Mouse (Mus musculus) CH12.LX (cell line): ENCODE measurements around the gene Abi2. TPM values are rescaled to one million over a fixed set of nuclear protein-coding genes. Genes with fewer than 3 reads are reported as not detected.

Experiments
- DNase-seq: peaks from one replicate; pipeline ENCODE4 v3.0.0-alpha.2; 2013; ENCODE audit errors: extremely low read depth
- H3K27ac ChIP-seq: 2 replicates; pipeline ENCODE4 v1.5.1; 2012; ENCODE audit warnings: low read depth, mild to moderate bottlenecking, control low read depth, moderate library complexity; ENCODE audit not compliant: insufficient read depth
- H3K27me3 ChIP-seq: replicated peaks from 2 replicates; pipeline ENCODE3; 2012; ENCODE audit warnings: inconsistent platforms
- H3K36me3 ChIP-seq, 2 experiments: replicated peaks in 1 of 2; 2 replicates each; pipeline versions ENCODE3 to v1.6.1; 2012; ENCODE audit warnings: inconsistent platforms in 1 of 2, low read length in 1 of 2, mild to moderate bottlenecking in 1 of 2, mixed read lengths in 1 of 2, moderate library complexity in 1 of 2; ENCODE audit not compliant: control insufficient read depth in 1 of 2, insufficient read depth in 1 of 2
- H3K4me1 ChIP-seq, 2 experiments: 2 replicates each; pipeline ENCODE4 v1.6.1; 2012; ENCODE audit warnings: inconsistent platforms in 1 of 2, moderate library complexity in 1 of 2; ENCODE audit not compliant: insufficient read depth in 2 of 2, control insufficient read depth in 1 of 2
- H3K4me2 ChIP-seq: 2 replicates; pipeline ENCODE4 v1.6.1; 2012; ENCODE audit warnings: low read depth, mild to moderate bottlenecking, control low read depth; ENCODE audit not compliant: poor library complexity, insufficient read depth, severe bottlenecking
- H3K4me3 ChIP-seq, 3 experiments: fragments of 150-350 bp in 1 of 3; sonication (generic) in 1 of 3; replicated peaks in 1 of 3; 2 replicates each; pipeline versions ENCODE3 to v1.5.1; 2011 to 2012; ENCODE audit warnings: low read depth in 2 of 3, low read length in 2 of 3, mild to moderate bottlenecking in 2 of 3, moderate library complexity in 2 of 3, control low read depth in 1 of 3, improper control_type of control experiment in 1 of 3, inconsistent platforms in 1 of 3, mixed read lengths in 1 of 3; ENCODE audit not compliant: poor library complexity in 1 of 3
- H3K79me2 ChIP-seq: replicated peaks from 2 replicates; pipeline ENCODE4 v1.6.1; 2012; ENCODE audit warnings: mild to moderate bottlenecking, moderate library complexity; ENCODE audit not compliant: control insufficient read depth, poor library complexity, insufficient read depth, severe bottlenecking; ENCODE audit errors: extremely low read depth
- H3K9ac ChIP-seq: 2 replicates; pipeline ENCODE4 v1.6.1; 2012; ENCODE audit warnings: low read depth, mild to moderate bottlenecking, control low read depth, moderate library complexity; ENCODE audit not compliant: insufficient read depth
- H3K9me3 ChIP-seq: replicated peaks from 2 replicates; pipeline ENCODE3; 2012; ENCODE audit warnings: low read length, inconsistent platforms, mixed read lengths
- CHD2 ChIP-seq: IDR thresholded peaks from 2 replicates; pipeline ENCODE4 v1.6.1; 2011; ENCODE audit warnings: low read length, improper control_type of control experiment
- CTCF ChIP-seq, 2 experiments: IDR thresholded peaks in 1 of 2; conservative IDR thresholded peaks in 1 of 2; 2 replicates each; pipeline ENCODE4 v1.5.1; 2011 to 2012; ENCODE audit warnings: low read depth in 2 of 2, low read length in 2 of 2, improper control_type of control experiment in 1 of 2, inconsistent platforms in 1 of 2, mild to moderate bottlenecking in 1 of 2, moderate library complexity in 1 of 2
- EP300 ChIP-seq: IDR thresholded peaks from 2 replicates; pipeline ENCODE4 v1.6.1; 2011; ENCODE audit warnings: low read length, improper control_type of control experiment
- ETS1 ChIP-seq: conservative IDR thresholded peaks from 2 replicates; pipeline ENCODE4 v1.6.1; 2012; ENCODE audit warnings: low read depth, mild to moderate bottlenecking, inconsistent platforms, low read length, improper control_type of control experiment, moderate library complexity
- GABPA ChIP-seq: IDR thresholded peaks from 2 replicates; pipeline ENCODE4 v1.6.1; 2012; ENCODE audit warnings: low read depth, low read length, improper control_type of control experiment, inconsistent platforms; ENCODE audit not compliant: insufficient replicate concordance
- HCFC1 ChIP-seq: IDR thresholded peaks from 2 replicates; pipeline ENCODE4 v1.6.1; 2012; ENCODE audit warnings: low read depth, mild to moderate bottlenecking, inconsistent platforms, low read length, improper control_type of control experiment
- IRF4 ChIP-seq: IDR thresholded peaks from 2 replicates; pipeline ENCODE4 v1.6.1; 2014; ENCODE audit warnings: low read depth, mild to moderate bottlenecking, inconsistent platforms, low read length, improper control_type of control experiment
- JUN ChIP-seq: IDR thresholded peaks from 2 replicates; pipeline ENCODE4 v1.6.1; 2011; ENCODE audit warnings: low read depth, mild to moderate bottlenecking, low read length, improper control_type of control experiment, moderate library complexity; ENCODE audit not compliant: insufficient read depth
- KAT2A ChIP-seq: IDR thresholded peaks from 2 replicates; pipeline ENCODE4 v1.6.1; 2012; ENCODE audit warnings: low read length, improper control_type of control experiment, inconsistent platforms; ENCODE audit not compliant: insufficient replicate concordance
- MAX ChIP-seq: IDR thresholded peaks from 2 replicates; pipeline ENCODE4 v1.6.1; 2011; ENCODE audit warnings: low read length, improper control_type of control experiment
- MEF2A ChIP-seq: IDR thresholded peaks from 2 replicates; pipeline ENCODE4 v1.6.1; 2014; ENCODE audit warnings: low read depth, mild to moderate bottlenecking, inconsistent platforms, low read length, improper control_type of control experiment, borderline replicate concordance
- MYC ChIP-seq: IDR thresholded peaks from 2 replicates; pipeline ENCODE4 v1.6.1; 2011; ENCODE audit warnings: low read depth, mild to moderate bottlenecking, improper control_type of control experiment, low read length
- NELFE ChIP-seq: IDR thresholded peaks from 2 replicates; pipeline ENCODE4 v1.6.1; 2011; ENCODE audit warnings: low read depth, low read length, improper control_type of control experiment
- POLR2A ChIP-seq: IDR thresholded peaks from 2 replicates; pipeline ENCODE4 v1.6.1; 2011; ENCODE audit warnings: low read depth, mild to moderate bottlenecking, improper control_type of control experiment, low read length
- POLR2AphosphoS2 ChIP-seq: IDR thresholded peaks from 2 replicates; pipeline ENCODE4 v1.6.1; 2011; ENCODE audit warnings: low read depth, low read length, improper control_type of control experiment
- RAD21 ChIP-seq: IDR thresholded peaks from 2 replicates; pipeline ENCODE4 v1.6.1; 2011; ENCODE audit warnings: low read depth, mild to moderate bottlenecking, low read length, improper control_type of control experiment, moderate library complexity
- RCOR1 ChIP-seq: conservative IDR thresholded peaks from 2 replicates; pipeline ENCODE4 v1.6.1; 2012; ENCODE audit warnings: low read depth, mild to moderate bottlenecking, inconsistent platforms, low read length, improper control_type of control experiment
- SIN3A ChIP-seq: IDR thresholded peaks from 2 replicates; pipeline ENCODE4 v1.6.1; 2012; ENCODE audit warnings: low read length, improper control_type of control experiment, inconsistent platforms
- TBP ChIP-seq: conservative IDR thresholded peaks from 2 replicates; pipeline ENCODE4 v1.6.1; 2011; ENCODE audit warnings: low read depth, low read length, improper control_type of control experiment
- TCF12 ChIP-seq: IDR thresholded peaks from 2 replicates; pipeline ENCODE4 v1.6.1; 2014; ENCODE audit warnings: low read depth, mild to moderate bottlenecking, inconsistent platforms, low read length, improper control_type of control experiment
- ZMIZ1 ChIP-seq: IDR thresholded peaks from 2 replicates; pipeline ENCODE4 v1.6.1; 2012; ENCODE audit warnings: low read depth, mild to moderate bottlenecking, inconsistent platforms, low read length, improper control_type of control experiment
- dilution Hi-C: fragments of 300-500 bp; cut with MboI; formaldehyde crosslinking; loops from 2 replicates; pipeline ENCODE4 v1.14.3; 2020; ENCODE audit warnings: low sequenced_read_pairs; ENCODE audit not compliant: extremely low pct_unique_long_range_greater_than_20kb, extremely low pct_ligation_motif_present
- in situ Hi-C: fragments of 300-500 bp; cut with MboI; formaldehyde crosslinking; loops from 3 replicates; pipeline ENCODE4 v1.14.3; 2019; ENCODE audit warnings: low sequenced_read_pairs, low pct_ligation_motif_present, low pct_unique_long_range_greater_than_20kb, mixed read lengths
- polyA plus RNA-seq: library from polyadenylated mRNA; unstranded; fragments of >175 nt; gene quantifications from 2 replicates; pipeline ENCODE4 v1.2.1, GENCODE M21; 2012; ENCODE audit warnings: low read depth; ENCODE audit not compliant: insufficient read length
- total RNA-seq, 2 experiments: library from RNA; depleted of rRNA; stranded (reverse); fragments of 300-350 nt in 1 of 2; fragments of >200 nt in 1 of 2; gene quantifications; 2 replicates each; pipeline ENCODE4 v1.2.3; 2012 to 2014

Gene Abi2
- total and polyA plus RNA-seq, 3 experiments = 8.7 to 15.0 (median 14.0) TPM

GRCm38 (mm10) chr1:60409928-60410817, 754 bp downstream of the Abi2 start (continued):
- no peak for TF ChIP-seq TBP
- peak; percentile 52 for TF ChIP-seq MAX
- no peak for TF ChIP-seq RAD21
- TF ChIP-seq MEF2A = no peak
- 0 out of 2 replicates have a peak, but pooled peaks have one; percentile 3 for TF ChIP-seq IRF4

GRCm38 (mm10) chr1:60416724-60417123, 7.3 kb downstream of the Abi2 start:
- Histone ChIP-seq H3K27me3 (no peaks in the 10 kb centered on the region), H3K36me3 (no peaks in the 10 kb centered on the region), H3K27ac (no peak overlapping the region), H3K9me3 (no peaks in the 10 kb centered on the region), H3K4me3 (no peak overlapping the region), H3K9ac (no peak overlapping the region), H3K4me2 (no peak overlapping the region), H3K4me1 (peaks cover 0 to 7% of the 10 kb centered on the region in 2 experiments; a peak in 1 of 4 replicates), H3K79me2 (peaks cover 11% of the 10 kb centered on the region)
- dilution Hi-C loops (no loop called here), in situ Hi-C loops (no loop called here)
- TF ChIP-seq SIN3A = no peak
- no peak for TF ChIP-seq MEF2A
- no peak for TF ChIP-seq EP300
- no peak for TF ChIP-seq MYC
- TF ChIP-seq GABPA = no peak
- no peak for TF ChIP-seq RCOR1
- TF ChIP-seq ZMIZ1 = no peak
- no peak for TF ChIP-seq CHD2
- TF ChIP-seq POLR2AphosphoS2 = no peak
- TF ChIP-seq POLR2A = no peak
- TF ChIP-seq HCFC1 = no peak
- no peak for TF ChIP-seq KAT2A
- TF ChIP-seq MAX = no peak
- TF ChIP-seq CTCF (conservative IDR thresholded peaks at IDR 0.05 in 1 of 2, IDR thresholded peaks at IDR 0.05 in 1 of 2; ENCODE audit: low read depth in 2 of 2, low read length in 2 of 2) = no peak
- TF ChIP-seq TBP = no peak
- TF ChIP-seq TCF12 = no peak
- no peak for TF ChIP-seq JUN
- TF ChIP-seq ETS1 = no peak
- no peak for TF ChIP-seq NELFE
- DNase-seq = no peak
